Mouse (Mus musculus): ENCODE results near the gene Specc1.

The Specc1 gene

DNA sequence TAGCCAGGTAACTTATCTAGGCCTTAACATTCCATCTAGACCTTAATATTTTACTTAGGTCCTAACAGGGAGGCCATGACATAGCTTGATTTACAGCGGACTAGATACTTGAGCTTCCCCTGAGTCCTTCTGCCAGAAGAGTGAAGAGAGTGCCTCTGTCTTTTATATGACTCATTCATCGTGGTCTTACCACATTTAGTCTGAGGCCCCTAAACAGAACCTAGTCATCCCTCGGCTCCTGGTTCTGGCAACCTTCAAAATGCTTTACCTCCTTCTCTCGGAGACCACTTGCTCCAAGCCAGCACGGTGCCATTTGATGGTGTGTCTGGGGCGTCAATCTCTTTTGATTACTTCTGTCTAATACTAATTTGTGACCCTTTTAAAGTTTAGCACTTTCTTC is 133.8 kb downstream of the Specc1 start:
- no peak for DNase-seq (ENCODE audit: low read depth, low spot score)

GRCm38 (mm10) chr11:62103380-62103911 is 146.9 kb downstream of the Specc1 start:
- no peak for DNase-seq (ENCODE audit: low read depth, low spot score)

DNA sequence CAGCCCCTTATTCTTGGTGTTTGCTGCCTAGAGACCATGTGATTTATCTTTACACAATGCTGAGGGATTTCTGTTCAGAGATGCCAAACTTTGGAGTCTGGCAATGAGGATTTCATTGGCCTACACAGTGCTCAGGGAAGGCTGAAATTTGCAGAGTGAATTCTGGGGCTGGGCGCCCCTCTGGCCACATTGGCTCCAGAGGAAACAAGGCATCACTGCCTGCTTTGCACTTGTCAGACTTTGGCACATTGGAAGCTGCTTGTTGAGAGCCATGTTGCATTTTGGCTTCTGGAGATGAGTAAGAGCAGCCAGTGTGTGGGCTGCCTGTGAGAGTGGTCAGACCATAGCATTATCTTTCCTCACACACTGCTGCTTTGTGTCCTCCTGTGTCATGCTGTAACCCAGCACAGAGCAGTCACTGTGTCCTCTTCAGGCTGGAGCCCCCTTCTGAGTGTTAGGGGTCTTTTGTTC is 149.9 kb downstream of the Specc1 start:
- no peak for DNase-seq (ENCODE audit: low read depth, low spot score)

DNA sequence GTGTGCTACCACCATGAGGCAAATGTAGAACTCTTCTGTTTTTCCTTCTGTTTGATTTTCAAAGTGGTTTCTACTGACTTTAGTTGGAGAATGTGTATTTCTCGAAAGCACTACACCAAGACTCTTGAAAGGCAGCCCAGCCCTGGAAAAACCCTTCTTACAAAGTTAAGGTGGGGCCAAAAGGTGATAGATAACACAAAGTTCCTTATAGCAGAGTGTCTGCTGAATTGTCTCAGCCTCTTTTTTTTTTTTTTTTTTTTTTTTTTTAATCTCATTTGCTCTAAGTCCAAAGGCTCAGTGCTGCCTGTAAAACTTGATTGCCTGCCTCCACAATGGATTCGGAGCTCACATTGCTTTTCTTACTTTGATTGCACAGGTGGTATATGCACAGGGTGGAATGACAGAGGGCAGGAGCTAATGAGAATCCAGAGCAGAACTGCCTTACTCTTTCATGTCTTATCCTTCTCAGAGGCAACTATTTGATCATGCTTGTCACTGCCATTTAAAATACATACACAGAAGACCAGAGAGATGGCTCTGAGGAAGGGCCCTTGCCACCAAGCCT is 150.8 kb downstream of the Specc1 start:
- DNase-seq (ENCODE audit: low read depth, low spot score) = no peak

- DNase-seq (ENCODE audit: low read depth, low spot score) = no peak
Observed at GRCm38 (mm10) chr11:62118561-62118960, 162.0 kb downstream of the Specc1 start.

DNA sequence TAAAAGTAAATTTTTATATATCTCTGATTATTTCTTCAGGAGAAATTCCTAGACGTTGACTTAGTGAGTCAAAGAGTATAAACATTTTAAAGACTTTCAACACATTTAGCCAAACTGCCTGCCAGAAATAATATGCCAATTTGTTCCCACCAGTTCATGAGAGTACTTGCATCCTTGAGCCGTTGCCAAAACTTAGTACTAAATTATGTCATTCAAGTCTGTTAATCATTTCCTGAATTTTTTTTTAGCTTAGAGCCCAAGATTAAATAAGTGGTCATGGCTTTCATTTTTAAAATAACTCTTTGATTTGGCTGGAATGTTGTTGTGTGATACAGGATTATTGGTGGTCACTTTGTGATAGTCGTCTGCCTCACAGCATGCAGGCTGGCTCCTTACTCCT is 163.3 kb downstream of the Specc1 start:
- no peak for DNase-seq (ENCODE audit: low read depth, low spot score)

DNA sequence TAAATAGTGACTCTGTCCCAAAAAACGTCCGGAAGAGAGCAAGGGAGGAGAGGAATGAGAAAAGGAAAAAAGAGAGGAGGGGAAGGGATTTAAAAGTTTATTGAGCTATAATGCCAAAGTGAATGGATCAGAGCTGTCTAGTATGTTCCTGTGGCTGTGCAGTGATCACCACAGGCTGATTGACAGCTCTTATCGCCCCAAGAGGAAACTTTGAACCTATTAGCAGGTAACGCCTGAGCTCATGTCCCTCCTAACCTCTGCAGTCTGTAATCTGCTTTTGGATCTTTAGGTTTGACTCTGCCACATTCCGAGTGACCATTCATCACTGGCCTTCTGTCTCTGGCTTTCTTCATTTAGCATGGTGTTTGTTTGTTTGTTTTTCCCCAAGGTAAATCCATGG is 164.8 kb downstream of the Specc1 start:
- no peak for DNase-seq (ENCODE audit: low read depth, low spot score)

DNA sequence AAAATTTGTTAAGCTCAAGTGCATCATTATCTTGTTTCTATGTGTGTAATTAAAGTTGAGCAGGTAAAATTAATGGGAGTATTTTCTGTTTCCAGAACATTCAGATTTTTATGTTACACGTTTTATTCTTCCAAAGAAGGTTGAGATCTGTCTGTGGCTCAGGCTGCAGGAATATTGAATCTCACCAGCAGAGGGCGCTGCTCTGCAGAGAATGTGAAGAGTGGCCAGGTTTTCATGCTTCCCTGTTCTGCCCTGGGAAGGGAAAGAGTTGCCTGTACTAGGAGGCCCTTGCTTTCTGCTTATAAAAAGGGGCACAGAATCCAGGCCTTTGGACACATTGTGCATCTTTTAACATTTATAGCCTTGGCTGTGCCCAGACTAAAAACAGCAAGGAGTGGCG is 171.1 kb downstream of the Specc1 start:
- DNase-seq (ENCODE audit: low read depth, low spot score) = peak; percentile 68

- DNase-seq (ENCODE audit: low read depth, low spot score) = no peak
Observed at GRCm38 (mm10) chr11:62128197-62128596, 171.6 kb downstream of the Specc1 start.

DNA sequence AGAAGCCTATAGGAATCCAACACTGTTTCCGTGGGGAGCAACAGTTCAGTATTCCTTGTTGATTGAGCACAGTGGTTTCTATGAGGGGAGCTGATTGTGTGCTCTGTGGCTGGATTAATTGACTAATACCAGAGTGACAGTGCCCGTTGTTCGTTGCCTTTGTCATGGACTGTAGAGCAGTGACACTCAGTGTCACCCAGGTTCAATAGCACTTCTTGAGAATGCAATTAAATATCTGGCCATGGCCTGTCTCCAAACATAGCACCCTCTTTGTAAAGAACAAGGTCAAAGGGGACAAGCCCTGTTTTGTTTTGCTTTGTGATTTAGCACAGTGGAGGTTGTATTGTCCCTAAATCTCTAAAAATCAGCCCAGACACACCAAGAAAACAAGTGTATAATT is 173.6 kb downstream of the Specc1 start:
- DNase-seq (ENCODE audit: low read depth, low spot score) = no peak

DNA sequence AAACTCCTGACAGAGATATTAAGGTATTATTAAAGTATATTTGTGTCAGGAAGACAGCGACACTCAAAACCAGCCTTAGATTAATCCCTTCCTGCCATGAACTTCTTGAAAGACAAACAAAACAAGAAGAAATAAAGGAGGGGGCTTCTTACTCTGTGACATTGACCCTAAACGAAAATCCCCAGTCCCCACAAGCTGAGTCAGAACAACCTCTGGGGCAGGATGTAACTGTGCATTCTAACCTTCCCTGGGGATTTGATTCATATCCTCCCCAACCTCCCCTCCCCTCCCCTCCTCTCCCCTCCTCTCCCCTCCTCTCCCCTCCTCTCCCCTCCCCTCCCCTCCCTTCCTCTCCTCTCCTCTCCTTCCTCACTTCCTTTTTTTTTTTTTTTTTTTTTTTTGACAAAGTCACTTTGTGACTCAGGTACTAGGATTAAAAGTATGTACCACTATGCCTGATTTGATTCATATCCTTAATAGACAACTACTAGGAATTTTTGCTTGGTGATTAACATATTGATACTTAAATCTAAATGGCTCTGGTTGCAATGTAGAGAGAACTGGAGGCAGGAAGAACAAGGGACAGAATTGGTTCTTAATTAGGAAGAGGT is 174.2 kb downstream of the Specc1 start:
- DNase-seq (ENCODE audit: low read depth, low spot score) = no peak

DNA sequence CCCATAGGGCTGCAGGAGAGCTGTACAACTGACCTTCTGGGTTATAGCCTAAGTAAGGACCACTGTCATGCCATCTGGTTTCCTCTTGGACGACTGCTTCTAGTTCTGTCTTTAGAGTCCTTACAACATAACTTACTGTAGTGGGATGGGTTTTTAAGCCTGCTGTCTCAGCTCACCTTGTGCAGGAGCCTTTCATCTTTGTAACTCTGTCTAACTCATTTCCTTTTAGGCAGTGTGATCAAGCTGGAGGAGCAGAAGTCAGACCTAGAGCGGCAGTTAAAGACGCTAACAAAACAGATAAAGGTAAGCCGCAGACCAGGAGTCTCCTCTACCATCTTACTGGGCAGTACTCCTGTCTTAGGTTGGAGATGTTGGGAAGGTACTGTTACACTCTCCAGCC is 175.0 kb downstream of the Specc1 start:
- no peak for DNase-seq (ENCODE audit: low read depth, low spot score)

- DNase-seq (ENCODE audit: low read depth, low spot score) = no peak
Observed at GRCm38 (mm10) chr11:62134191-62134590, 177.6 kb downstream of the Specc1 start.

DNA sequence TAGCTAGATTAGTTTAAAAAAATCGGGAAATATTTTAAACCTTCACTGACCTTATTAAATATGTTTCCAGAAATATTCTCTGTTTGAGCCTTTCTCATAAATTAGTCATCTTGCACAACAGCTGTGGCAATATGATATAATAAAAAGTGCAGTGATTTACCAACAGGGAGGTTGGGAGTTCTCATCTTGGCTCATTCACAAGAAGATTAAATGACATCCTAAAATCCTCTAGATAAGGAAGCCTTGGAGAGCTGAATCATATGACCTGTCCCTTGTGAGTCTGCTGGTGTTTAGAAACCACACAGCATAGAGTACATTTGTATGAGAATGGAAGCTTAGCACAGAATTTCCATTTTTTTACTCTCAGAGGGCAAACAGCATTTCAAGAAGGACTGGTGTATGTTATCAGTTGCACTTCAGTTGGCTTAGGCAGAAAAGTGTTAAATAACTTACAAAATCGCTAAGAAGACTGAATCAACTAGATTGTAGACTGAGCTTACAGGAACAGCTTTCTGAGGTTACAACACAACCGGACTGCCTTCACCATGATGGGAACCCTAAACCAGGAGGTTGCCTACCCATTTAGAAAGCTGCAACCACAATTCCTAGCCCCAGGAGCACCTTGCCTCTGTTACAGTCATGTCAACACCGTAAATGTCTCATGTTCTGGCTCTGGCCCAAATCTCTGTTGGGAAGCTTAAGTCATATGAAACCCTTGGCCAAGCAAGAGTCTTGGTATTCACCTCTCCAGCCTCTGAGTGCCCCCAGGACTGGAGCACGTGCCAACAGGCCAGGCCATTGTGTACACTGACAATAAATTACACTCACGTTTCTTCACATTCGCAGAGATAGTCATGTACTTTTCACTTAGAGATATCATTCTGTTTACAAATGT is 188.9 kb downstream of the Specc1 start:
- peak; percentile 45 for DNase-seq (ENCODE audit: low read depth, low spot score)

- DNase-seq (ENCODE audit: low read depth, low spot score) = no peak
Observed at GRCm38 (mm10) chr11:62146661-62147060, 190.1 kb downstream of the Specc1 start.

- peak; percentile 20 for DNase-seq (ENCODE audit: low read depth, low spot score)
Observed at GRCm38 (mm10) chr11:62148026-62148425, 191.5 kb downstream of the Specc1 start.

DNA sequence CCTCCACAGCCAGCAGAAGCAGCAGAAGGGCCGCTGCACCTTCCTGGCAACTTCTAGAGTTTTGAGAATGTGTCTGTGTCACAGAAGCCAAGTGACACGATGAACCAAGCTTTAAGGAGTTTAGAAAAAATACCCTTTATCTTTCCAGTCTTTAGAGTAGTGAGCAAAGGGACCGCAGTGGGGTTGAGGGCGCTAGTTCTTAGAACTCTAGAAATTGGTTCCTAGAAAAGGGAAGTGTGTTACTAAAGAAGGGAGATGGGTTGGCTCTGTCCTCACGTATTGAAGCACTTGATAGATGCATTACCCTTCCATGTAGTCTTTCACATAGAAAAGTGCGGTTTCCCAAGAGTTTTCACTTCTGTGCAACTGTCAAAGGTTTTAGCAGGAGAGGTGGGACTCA is 191.9 kb downstream of the Specc1 start:
- DNase-seq (ENCODE audit: low read depth, low spot score) = no peak

- DNase-seq (ENCODE audit: low read depth, low spot score) = no peak
Observed at GRCm38 (mm10) chr11:62153057-62153456, 196.5 kb downstream of the Specc1 start.

DNA sequence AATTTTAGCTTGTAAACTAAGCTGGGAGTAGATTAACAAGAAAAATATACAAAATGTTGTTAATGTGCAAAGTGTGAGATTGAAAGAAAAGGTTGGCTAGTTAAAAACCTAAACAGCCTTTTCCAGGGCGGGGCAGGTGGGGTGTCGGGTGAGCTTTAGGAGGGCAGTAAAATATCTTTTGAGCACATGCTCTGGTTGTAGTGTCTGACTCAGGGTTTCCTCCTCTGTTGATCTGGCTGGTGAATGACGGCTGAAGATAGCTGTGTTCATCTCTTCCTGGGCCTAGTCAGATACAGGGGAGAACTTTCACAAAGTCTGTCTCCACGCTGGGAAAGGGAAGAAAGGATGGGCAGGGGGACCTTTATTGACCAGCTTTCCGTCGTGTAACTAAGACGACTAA is 203.2 kb downstream of the Specc1 start:
- DNase-seq (ENCODE audit: low read depth, low spot score) = no peak

DNA sequence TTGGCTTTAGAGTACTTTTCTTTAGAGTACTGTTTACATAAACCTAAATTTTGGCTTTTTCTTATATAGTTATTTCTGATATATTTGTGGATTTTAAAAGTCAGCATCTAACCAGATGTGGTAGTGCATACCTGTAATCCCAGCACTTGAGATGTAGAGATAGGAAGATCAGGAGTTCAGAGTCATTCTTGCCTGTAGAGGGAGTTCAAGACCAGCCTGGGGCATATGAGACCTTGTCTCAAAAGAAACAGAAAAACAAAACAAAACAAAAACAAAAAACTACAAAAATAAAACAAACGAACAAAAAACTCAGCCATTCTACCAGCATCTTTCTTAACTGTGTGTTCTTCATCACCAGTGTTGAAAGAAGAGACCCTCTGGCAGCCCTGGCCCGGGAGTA is 204.9 kb downstream of the Specc1 start:
- no peak for DNase-seq (ENCODE audit: low read depth, low spot score)

DNA sequence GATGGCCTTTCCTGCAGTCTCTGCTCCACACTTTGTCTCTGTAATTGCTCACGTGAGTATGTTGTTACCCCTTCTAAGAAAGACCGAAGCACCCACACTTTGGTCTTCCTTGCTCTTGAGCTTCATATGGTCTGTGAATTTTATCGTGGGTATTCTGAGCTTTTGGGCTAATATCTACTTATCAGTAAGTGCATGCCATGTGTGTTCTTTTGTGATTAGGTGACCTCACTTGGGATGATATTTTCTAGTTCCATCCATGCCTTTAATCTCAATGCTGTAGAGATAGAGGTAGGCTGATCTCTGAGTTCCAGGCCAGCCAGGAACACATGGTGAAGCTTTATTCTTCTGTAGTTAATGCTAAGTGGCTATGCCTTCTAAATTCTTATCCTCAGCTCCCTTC is 207.8 kb downstream of the Specc1 start:
- no peak for DNase-seq (ENCODE audit: low read depth, low spot score)

DNA sequence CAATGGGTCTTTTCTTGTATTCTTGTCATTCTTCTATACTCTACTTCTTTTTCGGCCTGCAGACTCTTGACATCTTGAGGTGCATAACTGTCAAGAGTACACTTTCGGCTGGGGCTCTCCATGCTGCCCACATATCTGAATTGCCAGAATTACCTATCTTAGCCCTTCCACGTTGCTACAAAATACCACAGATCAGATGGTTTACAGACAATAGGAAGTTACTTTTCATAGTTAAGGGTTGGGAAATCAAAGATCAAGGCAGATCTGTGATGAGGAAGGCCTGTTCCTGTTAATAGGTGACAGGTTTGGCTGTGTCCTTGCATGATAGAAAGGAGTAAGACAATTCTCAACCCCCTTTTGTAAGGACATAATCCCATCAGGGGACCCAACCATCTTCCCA is 209.9 kb downstream of the Specc1 start:
- no peak for DNase-seq (ENCODE audit: low read depth, low spot score)

GRCm38 (mm10) chr11:62168146-62168545 is 211.6 kb downstream of the Specc1 start:
- DNase-seq (ENCODE audit: low read depth, low spot score) = no peak

Measured in skeletal muscle tissue, adult 2 months (tissue).